Mouse (Mus musculus): Measurements from ENCODE around the gene Slc3a2.

Gene Slc3a2

GRCm38 (mm10) chr19:8710057-8710456, 13.1 kb downstream of the Slc3a2 start:
- no peak for DNase-seq (ENCODE audit: extremely low read depth, low read depth)

GRCm38 (mm10) chr19:8708954-8709353, 14.2 kb downstream of the Slc3a2 start:
- DNase-seq (ENCODE audit: extremely low read depth, low read depth) = no peak

DNA sequence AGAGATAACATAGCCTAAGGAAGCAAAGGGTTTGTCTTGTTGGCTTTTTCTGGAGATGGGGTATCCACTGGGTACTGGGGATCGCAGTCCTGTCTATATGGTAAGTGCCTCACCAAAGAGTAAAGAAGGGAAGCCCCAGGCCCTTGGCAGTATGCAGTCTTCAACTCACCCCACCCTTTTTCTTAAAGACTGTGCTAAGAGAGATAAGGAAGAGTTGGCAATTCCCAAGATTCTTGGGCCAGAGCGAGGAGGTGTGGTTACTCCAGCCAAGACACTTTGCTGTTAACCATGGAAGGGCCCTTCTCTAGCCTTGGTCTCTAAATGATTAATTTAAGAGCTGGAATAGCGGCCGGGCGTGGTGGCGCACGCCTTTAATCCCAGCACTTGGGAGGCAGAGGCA, 16.2 kb downstream of the Slc3a2 start:
- DNase-seq (ENCODE audit: extremely low read depth, low read depth) = no peak

- DNase-seq (ENCODE audit: extremely low read depth, low read depth) = no peak
These were observed 17.0 kb downstream of the Slc3a2 start for GRCm38 (mm10) chr19:8706132-8706667.

DNA sequence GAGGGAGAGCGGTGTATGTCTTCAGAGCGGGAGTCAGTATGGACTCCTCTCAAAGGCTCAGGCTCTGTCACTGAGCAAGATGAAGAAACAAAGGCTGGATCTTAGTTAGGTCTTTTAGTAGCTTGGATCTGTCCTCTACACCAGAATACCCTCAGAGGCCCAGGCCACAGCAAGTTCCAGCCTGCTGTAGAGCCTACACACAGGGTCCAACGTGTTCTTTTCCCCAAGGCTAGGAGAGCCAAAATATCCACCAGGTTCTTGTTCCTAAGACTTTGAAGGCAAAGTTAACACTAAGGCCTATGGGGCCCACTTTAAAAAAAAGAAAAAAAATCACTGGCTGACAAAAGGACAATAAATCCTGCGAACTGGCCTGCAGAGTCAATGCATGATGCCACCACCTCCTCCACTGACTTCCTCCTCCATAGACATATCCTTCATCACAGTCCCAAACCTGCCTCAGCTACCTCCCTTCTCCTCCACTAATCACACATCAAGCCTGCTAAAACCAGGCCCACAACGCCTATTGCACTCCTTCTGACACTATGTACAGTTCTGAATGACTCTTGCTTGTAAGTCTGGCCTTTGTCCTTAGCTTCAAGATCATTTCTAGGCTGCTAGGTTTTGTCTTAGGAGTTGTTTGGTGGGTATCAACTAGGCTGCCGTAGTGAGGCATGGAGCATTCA, 18.0 kb downstream of the Slc3a2 start:
- no peak for DNase-seq (ENCODE audit: extremely low read depth, low read depth)

- DNase-seq (ENCODE audit: extremely low read depth, low read depth) = no peak
These were observed 19.6 kb downstream of the Slc3a2 start for GRCm38 (mm10) chr19:8703571-8703970.

DNA sequence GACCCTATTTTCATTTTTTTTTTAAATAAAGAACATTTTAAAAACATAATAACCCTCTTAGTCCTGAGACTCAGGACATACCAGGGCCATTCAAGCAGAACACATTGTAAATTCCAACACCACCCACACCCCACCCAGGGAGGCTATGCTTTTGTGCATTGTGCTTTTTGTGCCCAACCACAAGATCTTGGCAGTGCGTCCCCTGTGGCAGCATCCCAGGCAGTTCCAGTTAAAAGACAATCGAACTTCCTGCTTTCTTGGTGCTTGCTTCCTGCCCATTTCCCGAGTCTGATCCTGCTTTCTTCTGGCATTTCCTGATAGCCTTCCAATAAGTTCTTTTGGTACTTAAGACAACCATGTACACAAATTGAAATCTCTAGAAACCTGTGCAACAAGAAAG, 20.7 kb downstream of the Slc3a2 start:
- no peak for DNase-seq (ENCODE audit: extremely low read depth, low read depth)

DNA sequence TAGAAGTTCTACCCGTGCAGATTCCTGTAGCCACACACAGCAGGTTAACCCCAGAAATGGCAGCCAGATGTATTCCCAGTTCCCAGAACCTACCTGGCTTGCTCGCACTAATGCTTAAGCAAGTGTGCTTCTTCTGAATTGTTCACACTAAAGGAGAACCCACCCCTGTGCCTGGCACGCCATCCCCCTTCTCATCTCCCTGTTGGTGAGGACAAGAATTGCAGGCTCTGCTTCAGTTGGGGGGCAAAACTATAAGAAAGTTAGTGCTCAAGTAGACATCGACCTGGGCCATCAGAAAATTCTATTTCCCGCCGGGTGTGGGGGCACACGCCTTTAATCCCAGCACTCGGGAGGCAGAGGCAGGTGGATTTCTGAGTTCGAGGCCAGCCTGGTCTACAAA, 23.5 kb downstream of the Slc3a2 start:
- no peak for DNase-seq (ENCODE audit: extremely low read depth, low read depth)

GRCm38 (mm10) chr19:8695330-8695729, 27.8 kb downstream of the Slc3a2 start:
- no peak for DNase-seq (ENCODE audit: extremely low read depth, low read depth)

GRCm38 (mm10) chr19:8692740-8693139, 30.4 kb downstream of the Slc3a2 start:
- DNase-seq (ENCODE audit: extremely low read depth, low read depth) = no peak

- no peak for DNase-seq (ENCODE audit: extremely low read depth, low read depth)
These were observed 31.2 kb downstream of the Slc3a2 start for GRCm38 (mm10) chr19:8691871-8692539.

DNA sequence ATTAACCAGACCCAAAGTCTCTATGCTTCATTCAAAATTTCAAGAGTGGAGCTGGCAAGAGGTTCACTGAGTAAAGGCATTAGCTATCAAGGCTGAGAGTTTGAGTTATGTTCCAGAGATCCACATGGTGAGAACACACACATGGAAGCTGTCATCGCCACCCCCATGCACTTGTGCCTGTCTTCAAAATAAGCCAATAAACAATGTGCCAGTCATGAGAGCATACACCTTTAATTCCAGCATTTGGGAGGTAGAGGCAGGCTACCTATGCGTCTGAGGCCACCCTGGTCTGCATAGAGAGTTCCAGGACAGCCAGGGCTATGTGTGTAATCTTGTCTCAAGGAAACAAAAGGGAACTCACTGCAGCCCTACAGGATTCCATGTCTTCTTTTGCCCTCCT, 39.5 kb downstream of the Slc3a2 start:
- no peak for DNase-seq (ENCODE audit: extremely low read depth, low read depth)

DNA sequence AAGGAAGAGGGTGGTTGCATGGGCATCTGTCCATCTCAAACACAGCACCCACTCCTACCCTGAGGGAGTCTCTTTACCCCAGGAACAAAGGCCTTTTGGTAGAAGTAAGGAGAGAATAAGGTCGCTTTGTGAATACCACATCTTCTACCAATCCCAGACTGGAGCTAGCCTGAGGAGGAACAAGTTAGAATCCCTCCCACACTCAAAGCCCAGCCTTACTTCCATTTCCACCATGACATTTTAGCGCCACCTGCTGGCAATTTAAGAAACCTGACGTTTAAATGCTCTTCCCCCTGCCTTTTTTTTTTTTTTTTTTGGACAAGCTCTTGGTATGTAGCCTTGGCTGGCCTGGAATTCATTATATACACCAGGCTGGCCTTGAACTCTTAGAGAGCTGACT, 40.2 kb downstream of the Slc3a2 start:
- DNase-seq (ENCODE audit: extremely low read depth, low read depth) = peak; percentile 62

DNA sequence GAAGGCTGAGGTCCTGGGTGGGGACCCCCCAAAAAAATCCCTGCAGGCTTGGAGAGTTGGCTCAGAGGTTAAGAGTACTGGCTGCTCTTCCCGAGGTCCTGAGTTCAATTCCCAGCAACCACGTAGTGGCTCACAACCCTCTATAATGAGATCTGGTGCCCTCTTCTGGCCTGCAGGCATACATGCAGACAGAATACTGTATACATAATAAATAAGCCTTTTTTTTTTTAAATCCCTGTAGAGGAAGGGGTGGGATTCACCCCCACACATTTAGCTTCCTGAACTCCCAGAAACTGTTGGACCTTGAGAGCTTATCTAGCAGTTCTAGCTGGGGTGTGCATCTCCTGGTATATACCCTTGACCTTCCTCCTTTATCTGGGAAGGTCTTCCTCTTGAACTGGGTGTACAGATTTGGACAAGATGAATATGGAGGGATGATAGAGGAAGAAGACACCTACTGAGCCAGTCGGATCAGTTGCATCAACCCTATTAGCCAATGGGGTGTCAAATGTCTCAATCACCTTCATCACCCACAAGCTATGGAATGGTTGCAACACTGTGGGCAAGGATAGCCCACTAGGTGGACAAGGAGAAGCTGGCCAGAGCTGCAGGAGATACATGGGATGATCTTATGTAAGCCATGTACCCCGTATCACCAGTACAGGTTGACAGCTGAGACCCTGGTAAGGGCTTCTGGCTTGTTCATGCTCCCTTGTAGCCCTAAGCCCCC, 41.4 kb downstream of the Slc3a2 start:
- DNase-seq (ENCODE audit: extremely low read depth, low read depth) = no peak

DNA sequence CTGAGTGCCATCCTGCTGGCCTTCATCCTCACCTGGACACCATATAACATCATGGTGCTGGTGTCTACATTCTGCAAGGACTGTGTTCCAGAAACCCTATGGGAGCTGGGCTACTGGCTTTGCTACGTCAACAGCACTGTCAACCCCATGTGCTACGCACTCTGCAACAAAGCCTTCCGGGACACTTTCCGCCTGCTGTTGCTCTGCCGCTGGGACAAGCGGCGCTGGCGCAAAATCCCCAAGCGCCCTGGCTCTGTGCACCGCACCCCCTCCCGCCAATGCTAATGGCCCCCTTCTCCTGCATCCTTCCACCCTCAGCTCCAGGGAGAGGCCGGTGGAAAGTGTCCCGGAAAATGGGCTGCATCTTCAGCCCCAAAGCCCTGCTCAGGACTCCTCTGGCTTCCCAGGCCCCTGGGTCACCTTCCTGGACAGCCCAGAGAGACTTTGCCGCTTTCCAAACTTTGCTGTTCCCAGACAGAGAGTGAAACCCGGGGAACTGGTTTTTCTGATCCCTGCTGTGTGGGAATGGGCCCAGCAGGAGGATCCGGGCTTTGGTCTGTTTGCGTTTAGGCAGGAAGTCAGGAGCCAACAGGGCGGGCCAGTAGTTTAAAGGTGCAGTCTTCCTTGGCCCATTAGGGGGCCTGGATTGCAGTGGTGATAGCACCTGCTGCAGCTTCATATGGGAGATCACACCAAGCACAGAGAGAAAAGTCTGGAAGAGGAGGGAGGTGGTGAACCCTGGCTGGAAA, 44.0 kb downstream of the Slc3a2 start:
- DNase-seq (ENCODE audit: extremely low read depth, low read depth) = no peak

GRCm38 (mm10) chr19:8673336-8674063, 49.7 kb downstream of the Slc3a2 start:
- DNase-seq (ENCODE audit: extremely low read depth, low read depth) = no peak

GRCm38 (mm10) chr19:8672859-8673258, 50.3 kb downstream of the Slc3a2 start:
- DNase-seq (ENCODE audit: extremely low read depth, low read depth) = no peak

GRCm38 (mm10) chr19:8665746-8666145, 57.4 kb downstream of the Slc3a2 start:
- DNase-seq (ENCODE audit: extremely low read depth, low read depth) = no peak

- DNase-seq (ENCODE audit: extremely low read depth, low read depth) = no peak
These were observed 58.3 kb downstream of the Slc3a2 start for GRCm38 (mm10) chr19:8664859-8665258.

- no peak for DNase-seq (ENCODE audit: extremely low read depth, low read depth)
These were observed 59.2 kb downstream of the Slc3a2 start for GRCm38 (mm10) chr19:8663911-8664421.
